Comparison of ENCODE assay signal across 8 mouse cellular contexts in the genomic region with DNA sequence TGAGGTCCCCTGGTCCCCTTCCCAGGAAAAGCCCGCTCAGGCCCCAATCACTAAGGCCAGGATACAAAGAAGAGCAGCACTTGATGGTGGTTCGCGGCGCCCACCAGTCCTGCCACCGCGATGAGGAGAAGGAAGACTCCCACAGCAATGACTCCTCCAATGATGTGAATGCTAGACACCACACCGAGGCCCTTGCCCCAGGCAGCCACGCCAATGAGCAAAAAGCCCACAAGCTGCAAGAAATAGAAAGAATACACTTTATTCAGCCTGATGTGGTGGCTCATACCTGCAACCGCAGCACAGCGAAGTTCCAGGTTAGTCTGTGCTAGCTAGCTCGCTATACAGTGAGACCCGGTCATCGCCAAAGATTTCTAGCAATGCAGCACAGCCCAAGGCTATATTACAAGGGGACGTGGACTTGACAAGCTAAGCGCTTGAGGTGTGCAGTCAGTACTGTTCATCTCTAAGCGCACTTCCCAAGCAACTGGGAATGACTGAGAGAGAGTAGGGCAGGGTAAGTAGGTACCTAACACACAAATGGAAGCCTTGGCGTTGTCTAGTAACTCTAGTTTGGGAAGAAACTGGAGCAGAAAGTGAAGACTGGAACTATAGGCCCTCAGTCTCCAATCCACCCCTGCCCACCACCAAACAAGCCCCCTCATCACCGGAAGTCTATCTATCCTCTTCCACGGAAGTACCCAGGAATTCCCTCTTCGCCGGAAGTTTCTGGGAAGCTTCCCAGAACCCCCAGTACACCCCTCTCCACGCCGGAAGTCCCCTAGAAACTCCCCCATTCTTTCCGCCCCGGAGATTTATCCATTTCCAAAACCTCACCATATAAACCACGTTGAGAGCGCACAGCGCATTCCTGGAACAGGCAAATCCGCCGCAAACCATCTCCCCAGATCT. TPM values are rescaled to one million over a fixed set of nuclear protein-coding genes. Genes with fewer than 3 reads are reported as not detected.
DNase-seq lines count a peak whose midpoint lies in the region; ATAC-seq and TF ChIP-seq lines count a peak whose summit lies in the region.

No protein-coding gene starts in this region.

- 8% methylated on average over 30 of the region's 30 CpGs for WGBS in hindbrain, embryonic 13.5 days
- WGBS in midbrain, embryonic 12.5 days: 9% methylated on average over 30 of the region's 30 CpGs

- H3K9me3 ChIP-seq in hindbrain, embryonic 13.5 days: no peaks in the 10 kb centered on the region
- H3K9me3 ChIP-seq in midbrain, embryonic 12.5 days: no peaks in the 10 kb centered on the region

- peak; percentile 17 for DNase-seq in gastrocnemius, adult 2 months
- no peak for DNase-seq in gastrocnemius, postnatal 25 days
- DNase-seq in 3134 (ENCODE audit: extremely low read depth, insufficient read length, low spot score): peak; percentile 54
- DNase-seq in cerebellum, postnatal 10 days: peak; percentile 80 to 81
- no peak for DNase-seq in gastrocnemius, postnatal 14 days
- DNase-seq in frontal cortex, adult 2 months (ENCODE audit: extremely low spot score in 1 of 2, low spot score in 1 of 2): no peak

- peak overlapping the region; percentile 91 for H3K4me3 ChIP-seq in gastrocnemius, adult 2 months
- peak overlapping the region; percentile 61 for H3K4me3 ChIP-seq in hindbrain, embryonic 13.5 days
- H3K4me3 ChIP-seq in midbrain, embryonic 12.5 days: peak overlapping the region; percentile 61

- TF ChIP-seq CTCF in gastrocnemius, adult 2 months (IDR thresholded peaks at IDR 0.05): no peak

- H3K9ac ChIP-seq in hindbrain, embryonic 13.5 days: peak overlapping the region; percentile 84
- H3K9ac ChIP-seq in midbrain, embryonic 12.5 days (replicated peaks): peak overlapping the region; percentile 60

- intact Hi-C loops in gastrocnemius, adult 2 months (cut with DNase I): loop anchor here (10.0 kb wide), 1 partner anchor 605 kb away; no protein-coding TSS in a partner anchor
- intact Hi-C loops in gastrocnemius, postnatal 14 days (cut with DNase I; ENCODE audit: low total_unique reads): no loop called here

- H3K36me3 ChIP-seq in hindbrain, embryonic 13.5 days: peaks cover 40% of the 10 kb centered on the region
- peaks cover 43% of the 10 kb centered on the region for H3K36me3 ChIP-seq in midbrain, embryonic 12.5 days

- peaks cover 49% of the 10 kb centered on the region for H3K4me1 ChIP-seq in hindbrain, embryonic 13.5 days (replicated peaks)
- peaks cover 41% of the 10 kb centered on the region for H3K4me1 ChIP-seq in midbrain, embryonic 12.5 days

- H3K4me2 ChIP-seq in hindbrain, embryonic 13.5 days: peak overlapping the region; percentile 99
- H3K4me2 ChIP-seq in midbrain, embryonic 12.5 days (replicated peaks): peak overlapping the region; percentile 76

- H3K27me3 ChIP-seq in hindbrain, embryonic 13.5 days: no peaks in the 10 kb centered on the region
- H3K27me3 ChIP-seq in midbrain, embryonic 12.5 days: no peaks in the 10 kb centered on the region

- peak overlapping the region; percentile 86 for H3K27ac ChIP-seq in gastrocnemius, adult 2 months
- H3K27ac ChIP-seq in hindbrain, embryonic 13.5 days: peak overlapping the region; percentile 92
- peak overlapping the region; percentile 89 for H3K27ac ChIP-seq in midbrain, embryonic 12.5 days (replicated peaks)

- ATAC-seq in hindbrain, embryonic 13.5 days (ENCODE audit: low FRiP score): peak; percentile 86
- ATAC-seq in midbrain, embryonic 12.5 days (ENCODE audit: low FRiP score, low read depth): peak; percentile 75

RNA-seq across cellular contexts. Expression of a gene that starts 0.5 kb away (rescaled TPM):
- total RNA-seq in gastrocnemius, adult 2 months (2021): 10 to 100 TPM; 21.6 to 29.9 TPM
- 10 to 100 TPM; 24.1 to 28.8 TPM for total RNA-seq in gastrocnemius, postnatal 25 days (2021)
- polyA plus RNA-seq in hindbrain, embryonic 13.5 days (2015; fragmentation: Nextera tagmentation; extraction: Ambion mirVana): 122 and 129 TPM in 2 replicates
- polyA plus RNA-seq in midbrain, embryonic 12.5 days (2016; fragmentation: Nextera tagmentation; extraction: Ambion mirVana): 165 and 167 TPM in 2 replicates
- 10 to 100 TPM; 26.5 to 31.6 TPM for total RNA-seq in gastrocnemius, postnatal 14 days (2021)
- 89.9 and 91.7 TPM in 2 replicates for polyA plus RNA-seq in frontal cortex, adult 2 months (2012; rRNA removed)

RNA-seq across cellular contexts. Expression of a gene that starts 5.5 kb away (rescaled TPM):
- total RNA-seq in gastrocnemius, adult 2 months (2021): 1 to 10 TPM; 1.6 TPM
- total RNA-seq in gastrocnemius, postnatal 25 days (2021): 1 to 10 TPM; 2.0 to 2.4 TPM
- polyA plus RNA-seq in hindbrain, embryonic 13.5 days (2015; fragmentation: Nextera tagmentation; extraction: Ambion mirVana): 3.0 and 3.1 TPM in 2 replicates
- polyA plus RNA-seq in midbrain, embryonic 12.5 days (2016; fragmentation: Nextera tagmentation; extraction: Ambion mirVana): 1.3 TPM in 2 replicates
- 1 to 10 TPM; 3.4 to 6.7 TPM for total RNA-seq in gastrocnemius, postnatal 14 days (2021)
- polyA plus RNA-seq in frontal cortex, adult 2 months (2012; rRNA removed): 450 and 465 TPM in 2 replicates

RNA-seq across cellular contexts. Expression of a gene that starts 6.2 kb away (rescaled TPM):
- 10 to 100 TPM; 33.5 to 40.5 TPM for total RNA-seq in gastrocnemius, adult 2 months (2021)
- total RNA-seq in gastrocnemius, postnatal 25 days (2021): 10 to 100 TPM; 43.3 to 46.9 TPM
- polyA plus RNA-seq in hindbrain, embryonic 13.5 days (2015; fragmentation: Nextera tagmentation; extraction: Ambion mirVana): 1,183 and 1,237 TPM in 2 replicates
- polyA plus RNA-seq in midbrain, embryonic 12.5 days (2016; fragmentation: Nextera tagmentation; extraction: Ambion mirVana): 2,032 and 2,136 TPM in 2 replicates
- 10 to 100 TPM; 62.5 to 84.0 TPM for total RNA-seq in gastrocnemius, postnatal 14 days (2021)
- polyA plus RNA-seq in frontal cortex, adult 2 months (2012; rRNA removed): 154 and 167 TPM in 2 replicates

RNA-seq across cellular contexts. Expression of a gene that starts 9.6 kb away (rescaled TPM):
- total RNA-seq in gastrocnemius, adult 2 months (2021): 1 to 10 TPM in 1 of 2 experiments, under 1 TPM in 1; 0.45 to 1.2 TPM
- under 1 TPM; 0.62 to 0.82 TPM for total RNA-seq in gastrocnemius, postnatal 25 days (2021)
- polyA plus RNA-seq in hindbrain, embryonic 13.5 days (2015; fragmentation: Nextera tagmentation; extraction: Ambion mirVana): 5.8 and 5.9 TPM in 2 replicates
- 4.6 and 5.3 TPM in 2 replicates for polyA plus RNA-seq in midbrain, embryonic 12.5 days (2016; fragmentation: Nextera tagmentation; extraction: Ambion mirVana)
- 1 to 10 TPM in 1 of 2 experiments, under 1 TPM in 1; 0.82 to 1.2 TPM for total RNA-seq in gastrocnemius, postnatal 14 days (2021)
- 13.2 and 14.4 TPM in 2 replicates for polyA plus RNA-seq in frontal cortex, adult 2 months (2012; rRNA removed)

RNA-seq across cellular contexts. Expression of a gene that starts 21.5 kb away (rescaled TPM):
- under 1 TPM in 1 of 2 experiments, not detected in 1; 0.11 TPM for total RNA-seq in gastrocnemius, adult 2 months (2021)
- under 1 TPM; 0.10 to 0.19 TPM for total RNA-seq in gastrocnemius, postnatal 25 days (2021)
- polyA plus RNA-seq in hindbrain, embryonic 13.5 days (2015; fragmentation: Nextera tagmentation; extraction: Ambion mirVana): 0.23 and 0.27 TPM in 2 replicates
- 0.09 and 0.16 TPM in 2 replicates for polyA plus RNA-seq in midbrain, embryonic 12.5 days (2016; fragmentation: Nextera tagmentation; extraction: Ambion mirVana)
- under 1 TPM; 0.10 to 0.16 TPM for total RNA-seq in gastrocnemius, postnatal 14 days (2021)
- 0.70 and 1.0 TPM in 2 replicates for polyA plus RNA-seq in frontal cortex, adult 2 months (2012; rRNA removed)

Comparison
In these comparisons a context has a peak if more than half of its experiments do, and no peak if none do; other contexts are left out.
1. DNase-seq: peak in gastrocnemius, adult 2 months (single experiment), 3134 (single experiment) and cerebellum, postnatal 10 days (2 of 2); none in gastrocnemius, postnatal 25 days (single experiment), gastrocnemius, postnatal 14 days (single experiment) and frontal cortex, adult 2 months (0 of 2).
2. Peak in every context shown above with its lines, with median percentiles within 50 percentile points of each other: H3K27ac ChIP-seq and H3K4me3 ChIP-seq.